Comparison of ENCODE assay signal across 26 mouse cellular contexts in genomic region chr9:41116126-41116525, GRCm38 (mm10). TPM values are rescaled to one million over a fixed set of nuclear protein-coding genes. Genes with fewer than 3 reads are reported as not detected.
DNase-seq lines count a peak whose midpoint lies in the region; ATAC-seq lines count a peak whose summit lies in the region.
"Had no signal": no experiment of that assay in that cellular context is flagged by ENCODE, and none has a peak within 500 bp of the region (broad histone marks: within the 10 kb centered on the region; RNA-seq: fewer than 3 reads in every experiment).

No protein-coding gene starts in this region.

- no peaks in the 10 kb centered on the region for H3K9me3 ChIP-seq in embryonic facial prominence, embryonic 10.5 days
- H3K9me3 ChIP-seq: hindbrain, embryonic 12.5 days; limb, embryonic 12.5 days; lung, embryonic 15.5 days; midbrain, embryonic 10.5 days; midbrain, embryonic 15.5 days; neural tube, embryonic 13.5 days had no signal

- peak; percentile 70 for ATAC-seq in activated CD4-positive, CD25-positive, alpha-beta regulatory T cell, adult 4 months
- ATAC-seq: hindbrain, postnatal 0 days; intestine, postnatal 0 days; midbrain, embryonic 15.5 days had no signal

- no peaks in the 10 kb centered on the region for H3K36me3 ChIP-seq in embryonic facial prominence, embryonic 10.5 days (replicated peaks)
- H3K36me3 ChIP-seq: hindbrain, embryonic 12.5 days; limb, embryonic 12.5 days; lung, embryonic 15.5 days; midbrain, embryonic 10.5 days; midbrain, embryonic 15.5 days; neural tube, embryonic 13.5 days had no signal

- H3K4me1 ChIP-seq in embryonic facial prominence, embryonic 10.5 days, result peaks cover 7% of the 10 kb centered on the region
- H3K4me1 ChIP-seq: midbrain, embryonic 15.5 days had no signal

- H3K4me3 ChIP-seq in embryonic facial prominence, embryonic 10.5 days, result no peak overlapping the region
- H3K4me3 ChIP-seq: erythroblast, embryonic 14.5 days; hindbrain, embryonic 12.5 days; left cerebral cortex, adult 2 months; limb, embryonic 12.5 days; lung, embryonic 15.5 days; midbrain, embryonic 10.5 days; midbrain, embryonic 15.5 days; neural tube, embryonic 13.5 days had no signal

- no peaks in the 10 kb centered on the region for H3K27me3 ChIP-seq in embryonic facial prominence, embryonic 10.5 days (replicated peaks; ENCODE audit: low read depth, poor library complexity, severe bottlenecking)
- H3K27me3 ChIP-seq: hindbrain, embryonic 12.5 days; limb, embryonic 12.5 days; lung, embryonic 15.5 days; midbrain, embryonic 15.5 days had no signal

- DNase-seq in CD4-positive helper T cell, adult 2 months (ENCODE audit: low read depth, low spot score), result peak; percentile 69
- DNase-seq in thymus, adult 18-20 months, result peak; percentile 24 to 48
- peak; percentile 60 for DNase-seq in thymus, postnatal 25 days
- no peak for DNase-seq in urinary bladder, postnatal 36 days (ENCODE audit: low spot score in 2 of 2)
- DNase-seq in embryonic facial prominence, embryonic 10.5 days (ENCODE audit: low spot score), result no peak
- no peak for DNase-seq in kidney, postnatal 25 days
- DNase-seq: adrenal gland, postnatal 14 days; cerebellum, adult 11-12 months; cerebellum, postnatal 10 days; gastrocnemius, postnatal 36 days; heart, adult 18-20 months; heart, postnatal 36 days; kidney, adult 9 months; kidney, postnatal 10 days; right cerebral cortex, postnatal 4 days had no signal

- no peak overlapping the region for H3K27ac ChIP-seq in embryonic facial prominence, embryonic 10.5 days (replicated peaks)
- H3K27ac ChIP-seq: hindbrain, embryonic 12.5 days; hindbrain, postnatal 0 days; left cerebral cortex, adult 2 months; limb, embryonic 12.5 days; lung, embryonic 15.5 days; midbrain, embryonic 10.5 days; midbrain, embryonic 15.5 days; neural tube, embryonic 13.5 days had no signal

- WGBS in embryonic facial prominence, embryonic 10.5 days, result 90% methylated on average over 12 of the region's 12 CpGs

RNA-seq across cellular contexts. Expression of gene Ubash3b, which starts 45.4 kb away (rescaled TPM):
- 10 to 100 TPM; 18.3 to 25.0 TPM for polyA plus RNA-seq in activated CD4-positive, CD25-positive, alpha-beta regulatory T cell, adult 4 months (2017; shearing (Covaris generic))
- polyA plus RNA-seq in embryonic facial prominence, embryonic 10.5 days (2016; fragmentation: Nextera tagmentation; extraction: Ambion mirVana), result 6.7 and 7.4 TPM in 2 replicates

Comparison
In these comparisons a context has a peak if more than half of its experiments do, and no peak if none do; other contexts are left out.
1. DNase-seq: peak in CD4-positive helper T cell, adult 2 months (single experiment), thymus, adult 18-20 months (2 of 2) and thymus, postnatal 25 days (single experiment); none in urinary bladder, postnatal 36 days (0 of 2), embryonic facial prominence, embryonic 10.5 days (single experiment) and kidney, postnatal 25 days (0 of 2).